Mouse (Mus musculus): Measurements from ENCODE around the gene Afg1l. TPM values are rescaled to one million over a fixed set of nuclear protein-coding genes. Genes with fewer than 3 reads are reported as not detected.

The Afg1l gene
- polyA plus RNA-seq, 1 experiment from 2014 or later = 7.9 TPM

- no peak for ATAC-seq (ENCODE audit: insufficient number of reproducible peaks, low FRiP score, low TSS enrichment, low read depth)
- Histone ChIP-seq H3K4me1 (no peaks in the 10 kb centered on the region), H3K4me2 (replicated peaks) (no peak overlapping the region), H3K36me3 (peaks cover 9% of the 10 kb centered on the region; the same call in 1 of the 2 replicates), H3K9me3 (replicated peaks) (no peaks in the 10 kb centered on the region), H3K27me3 (no peaks in the 10 kb centered on the region), H3K4me3 (replicated peaks) (no peak overlapping the region), H3K27ac (replicated peaks) (no peak overlapping the region), H3K9ac (no peak overlapping the region)
- WGBS = 81% methylated on average over 5 of the region's 5 CpGs
Measured at GRCm38 (mm10) chr10:42436842-42437805, 41.2 kb downstream of the Afg1l start.

- Histone ChIP-seq H3K27ac (replicated peaks) (no peak overlapping the region), H3K9ac (no peak overlapping the region), H3K4me2 (replicated peaks) (no peak overlapping the region), H3K9me3 (replicated peaks) (no peaks in the 10 kb centered on the region), H3K4me3 (replicated peaks) (no peak overlapping the region), H3K27me3 (no peaks in the 10 kb centered on the region), H3K36me3 (no peaks in the 10 kb centered on the region), H3K4me1 (0 out of 2 replicates have a peak, but pooled peaks cover 4% of the 10 kb centered on the region)
- no peak for ATAC-seq (ENCODE audit: insufficient number of reproducible peaks, low FRiP score, low TSS enrichment, low read depth)
- 43% methylated on average over 10 of the region's 10 CpGs for WGBS
Measured at GRCm38 (mm10) chr10:42417530-42418174, 60.7 kb downstream of the Afg1l start.

GRCm38 (mm10) chr10:42415821-42416470 is 62.4 kb downstream of the Afg1l start:
- WGBS = 67% methylated on average over 4 of the region's 4 CpGs

GRCm38 (mm10) chr10:42410748-42411537 is 67.4 kb downstream of the Afg1l start:
- Histone ChIP-seq H3K4me2 (replicated peaks) (no peak overlapping the region), H3K27me3 (no peaks in the 10 kb centered on the region), H3K9me3 (replicated peaks) (no peaks in the 10 kb centered on the region), H3K36me3 (no peaks in the 10 kb centered on the region), H3K4me1 (peaks cover 7% of the 10 kb centered on the region), H3K4me3 (replicated peaks) (no peak overlapping the region), H3K9ac (no peak overlapping the region), H3K27ac (replicated peaks) (no peak overlapping the region)
- 57% methylated on average over 6 of the region's 6 CpGs for WGBS
- ATAC-seq (ENCODE audit: insufficient number of reproducible peaks, low FRiP score, low TSS enrichment, low read depth) = no peak

More at GRCm38 (mm10) chr10:42415821-42416470, 62.4 kb downstream of the Afg1l start:
- H3K36me3 ChIP-seq = no peaks in the 10 kb centered on the region
- no peak overlapping the region for H3K4me3 ChIP-seq (replicated peaks)
- no peak for ATAC-seq (ENCODE audit: insufficient number of reproducible peaks, low FRiP score, low TSS enrichment, low read depth)
- H3K4me2 ChIP-seq (replicated peaks) = no peak overlapping the region
- no peak overlapping the region for H3K9ac ChIP-seq
- H3K27ac ChIP-seq (replicated peaks) = no peak overlapping the region
- H3K27me3 ChIP-seq = no peaks in the 10 kb centered on the region
- H3K9me3 ChIP-seq (replicated peaks) = no peaks in the 10 kb centered on the region
- peaks cover 8% of the 10 kb centered on the region for H3K4me1 ChIP-seq

- H3K36me3 ChIP-seq = peaks cover 4% of the 10 kb centered on the region; the same call in 1 of the 2 replicates
- H3K27me3 ChIP-seq = no peaks in the 10 kb centered on the region
- ATAC-seq (ENCODE audit: insufficient number of reproducible peaks, low FRiP score, low TSS enrichment, low read depth) = no peak
- no peaks in the 10 kb centered on the region for H3K4me1 ChIP-seq
- no peak overlapping the region for H3K27ac ChIP-seq (replicated peaks)
- no peak overlapping the region for H3K9ac ChIP-seq
- 72% methylated on average over 11 of the region's 11 CpGs for WGBS
- no peak overlapping the region for H3K4me3 ChIP-seq (replicated peaks)
- H3K9me3 ChIP-seq (replicated peaks) = no peaks in the 10 kb centered on the region
- no peak overlapping the region for H3K4me2 ChIP-seq (replicated peaks)
Measured at GRCm38 (mm10) chr10:42390436-42390835, 87.9 kb downstream of the Afg1l start.

GRCm38 (mm10) chr10:42388181-42388580 is 90.2 kb downstream of the Afg1l start:
- no peaks in the 10 kb centered on the region for H3K27me3 ChIP-seq
- no peaks in the 10 kb centered on the region for H3K9me3 ChIP-seq (replicated peaks)
- no peak overlapping the region for H3K9ac ChIP-seq
- H3K36me3 ChIP-seq = no peaks in the 10 kb centered on the region
- ATAC-seq (ENCODE audit: insufficient number of reproducible peaks, low FRiP score, low TSS enrichment, low read depth) = no peak
- H3K4me3 ChIP-seq (replicated peaks) = no peak overlapping the region
- no peaks in the 10 kb centered on the region for H3K4me1 ChIP-seq
- H3K4me2 ChIP-seq (replicated peaks) = no peak overlapping the region
- no peak overlapping the region for H3K27ac ChIP-seq (replicated peaks)

- Histone ChIP-seq H3K4me3 (replicated peaks) (no peak overlapping the region), H3K27me3 (no peaks in the 10 kb centered on the region), H3K9me3 (replicated peaks) (no peaks in the 10 kb centered on the region), H3K4me2 (replicated peaks) (no peak overlapping the region), H3K27ac (replicated peaks) (no peak overlapping the region), H3K4me1 (no peaks in the 10 kb centered on the region), H3K9ac (no peak overlapping the region), H3K36me3 (no peaks in the 10 kb centered on the region)
- 57% methylated on average over 13 of the region's 13 CpGs for WGBS
- no peak for ATAC-seq (ENCODE audit: insufficient number of reproducible peaks, low FRiP score, low TSS enrichment, low read depth)
Measured at GRCm38 (mm10) chr10:42384946-42385644, 93.3 kb downstream of the Afg1l start.

GRCm38 (mm10) chr10:42383708-42384107 is 94.7 kb downstream of the Afg1l start:
- H3K4me3 ChIP-seq (replicated peaks) = no peak overlapping the region
- 57% methylated on average over 6 of the region's 6 CpGs for WGBS
- H3K9me3 ChIP-seq (replicated peaks) = no peaks in the 10 kb centered on the region
- no peaks in the 10 kb centered on the region for H3K4me1 ChIP-seq
- ATAC-seq (ENCODE audit: insufficient number of reproducible peaks, low FRiP score, low TSS enrichment, low read depth) = no peak
- H3K36me3 ChIP-seq = no peaks in the 10 kb centered on the region
- H3K4me2 ChIP-seq (replicated peaks) = no peak overlapping the region
- no peak overlapping the region for H3K9ac ChIP-seq
- H3K27ac ChIP-seq (replicated peaks) = no peak overlapping the region
- H3K27me3 ChIP-seq = no peaks in the 10 kb centered on the region

GRCm38 (mm10) chr10:42364216-42364615 is 114.1 kb downstream of the Afg1l start:
- H3K27ac ChIP-seq (replicated peaks) = no peak overlapping the region
- ATAC-seq (ENCODE audit: insufficient number of reproducible peaks, low FRiP score, low TSS enrichment, low read depth) = no peak

GRCm38 (mm10) chr10:42355980-42356379 is 122.4 kb downstream of the Afg1l start:
- H3K4me2 ChIP-seq (replicated peaks) = no peak overlapping the region
- H3K27me3 ChIP-seq = no peaks in the 10 kb centered on the region
- no peaks in the 10 kb centered on the region for H3K36me3 ChIP-seq
- no peaks in the 10 kb centered on the region for H3K4me1 ChIP-seq
- WGBS = 58% methylated on average over 3 of the region's 3 CpGs
- no peak overlapping the region for H3K4me3 ChIP-seq (replicated peaks)
- no peaks in the 10 kb centered on the region for H3K9me3 ChIP-seq (replicated peaks)
- no peak overlapping the region for H3K27ac ChIP-seq (replicated peaks)
- ATAC-seq (ENCODE audit: insufficient number of reproducible peaks, low FRiP score, low TSS enrichment, low read depth) = no peak
- H3K9ac ChIP-seq = no peak overlapping the region

More at GRCm38 (mm10) chr10:42364216-42364615, 114.1 kb downstream of the Afg1l start:
- no peaks in the 10 kb centered on the region for H3K4me1 ChIP-seq
- H3K4me2 ChIP-seq (replicated peaks) = no peak overlapping the region
- H3K4me3 ChIP-seq (replicated peaks) = no peak overlapping the region
- H3K9me3 ChIP-seq (replicated peaks) = no peaks in the 10 kb centered on the region
- H3K9ac ChIP-seq = no peak overlapping the region
- no peaks in the 10 kb centered on the region for H3K27me3 ChIP-seq
- 77% methylated on average over 10 of the region's 10 CpGs for WGBS
- no peaks in the 10 kb centered on the region for H3K36me3 ChIP-seq
